Mouse (Mus musculus) kidney, adult 8-10 months (tissue): ENCODE data around the gene RPS10-NUDT3.

Experiments used
- DNase-seq, 2 experiments: peaks; one replicate each; pipeline ENCODE4 v3.0.0; 2022

RPS10-NUDT3 gene

DNA sequence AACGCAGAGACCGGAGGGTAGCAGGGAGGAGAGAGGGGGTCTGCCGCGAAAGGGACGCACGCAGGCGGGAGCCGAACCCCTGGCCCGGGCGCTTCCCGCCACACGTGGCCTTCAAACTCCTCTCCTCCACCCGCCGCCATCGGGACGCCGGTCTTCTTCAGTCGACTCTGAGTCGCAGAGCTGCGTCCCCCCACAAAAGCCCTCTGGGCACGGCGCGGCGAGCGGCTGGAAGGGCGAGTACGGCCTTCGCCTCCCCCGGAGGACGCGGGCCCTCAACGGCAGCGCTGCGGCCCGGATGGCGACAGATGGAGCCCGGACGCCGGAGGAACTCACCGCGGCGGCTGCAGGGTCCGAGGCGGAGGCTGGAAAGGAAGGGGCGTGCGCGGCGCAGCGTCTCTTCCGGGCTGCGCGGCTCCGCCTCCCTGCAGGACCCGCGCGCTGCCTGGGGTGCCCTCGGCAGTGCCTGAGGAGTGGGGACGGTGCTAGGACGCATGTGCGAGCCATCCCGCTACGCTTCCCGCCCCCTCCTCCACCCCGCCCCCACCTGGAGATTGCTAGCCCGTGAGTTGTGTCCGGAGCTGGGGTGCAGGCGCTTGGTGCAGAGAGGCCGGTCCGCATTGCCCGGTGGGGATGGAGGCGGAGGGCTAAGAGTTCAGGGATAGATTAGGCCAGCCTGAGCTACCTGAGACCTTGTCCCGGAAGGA lies at the start of gene RPS10-NUDT3:
RPS10-NUDT3 (minus strand) TSS at position 352 of the 704 bp plus-strand sequence.
- DNase-seq: peak; percentile 84 to 86

DNA sequence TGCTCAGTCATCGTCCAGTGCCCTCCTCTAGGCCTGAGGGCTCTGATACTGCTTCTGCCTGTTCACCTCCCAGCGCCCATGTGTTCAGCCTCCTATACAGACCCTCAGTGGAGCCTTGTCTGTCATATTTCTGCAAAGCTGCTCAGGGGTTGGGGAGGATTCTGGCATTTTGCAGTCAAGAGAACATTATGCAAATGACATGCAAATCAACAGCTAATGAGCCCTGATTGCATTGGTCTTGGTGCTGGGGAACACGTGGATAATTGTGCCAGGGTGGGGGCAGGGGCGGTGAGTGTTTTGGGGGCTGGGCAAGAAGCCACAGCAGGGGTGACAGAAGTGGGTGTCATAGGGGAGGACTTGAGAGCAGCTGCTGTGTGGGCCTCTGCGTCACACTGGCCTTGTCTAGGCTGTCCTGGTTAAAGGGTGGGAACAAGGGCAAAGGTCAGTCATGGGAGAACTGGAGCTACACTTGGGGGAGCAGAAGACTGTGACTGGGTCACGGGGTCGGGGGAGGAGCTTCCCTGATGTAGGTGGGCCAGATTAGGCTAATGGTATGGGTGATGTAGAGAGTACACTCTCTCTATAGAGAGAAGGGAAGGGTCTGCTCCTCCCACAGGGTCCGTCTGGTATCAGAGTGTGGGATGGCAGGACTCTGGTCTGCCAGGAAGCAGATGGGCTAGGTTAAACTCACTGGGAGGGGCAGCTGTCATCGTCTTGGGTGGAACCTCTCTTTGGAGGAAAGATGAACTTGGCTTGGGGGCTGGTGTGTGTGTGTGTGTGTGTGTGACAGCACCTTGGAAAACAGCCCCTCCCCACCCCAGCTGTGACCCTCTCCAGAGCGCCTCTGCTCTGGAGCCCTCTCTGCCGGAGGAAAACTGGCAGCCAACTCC lies 44.1 kb upstream of the RPS10-NUDT3 start:
- DNase-seq: peak in 1 of 2 experiments; percentile 5

DNA sequence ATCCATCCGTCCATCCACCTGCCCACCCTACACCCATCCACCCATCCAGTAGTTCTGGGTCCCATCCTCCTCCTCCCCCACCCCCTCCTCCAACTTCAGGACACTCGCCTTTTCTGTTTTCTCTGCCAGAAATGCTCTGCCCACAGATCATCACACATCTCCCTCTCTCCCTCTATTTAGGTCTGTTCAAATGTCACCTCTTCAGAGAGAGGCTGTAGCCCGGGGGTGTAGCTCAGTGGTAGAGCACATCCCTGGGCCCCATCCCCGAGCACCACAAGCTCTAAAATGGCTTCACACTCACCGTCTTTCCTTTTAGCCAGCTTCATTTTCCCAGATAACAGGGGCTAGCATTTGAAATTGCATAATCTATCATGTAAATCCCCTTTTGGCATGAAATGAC lies 42.7 kb upstream of the RPS10-NUDT3 start:
- DNase-seq: no peak

- DNase-seq: no peak
Observed at GRCm38 (mm10) chr17:27676270-27676669, 41.2 kb upstream of the RPS10-NUDT3 start.

GRCm38 (mm10) chr17:27675453-27675852 lies 40.4 kb upstream of the RPS10-NUDT3 start:
- DNase-seq: no peak

- DNase-seq: no peak
Observed at GRCm38 (mm10) chr17:27673945-27674344, 38.9 kb upstream of the RPS10-NUDT3 start.

DNA sequence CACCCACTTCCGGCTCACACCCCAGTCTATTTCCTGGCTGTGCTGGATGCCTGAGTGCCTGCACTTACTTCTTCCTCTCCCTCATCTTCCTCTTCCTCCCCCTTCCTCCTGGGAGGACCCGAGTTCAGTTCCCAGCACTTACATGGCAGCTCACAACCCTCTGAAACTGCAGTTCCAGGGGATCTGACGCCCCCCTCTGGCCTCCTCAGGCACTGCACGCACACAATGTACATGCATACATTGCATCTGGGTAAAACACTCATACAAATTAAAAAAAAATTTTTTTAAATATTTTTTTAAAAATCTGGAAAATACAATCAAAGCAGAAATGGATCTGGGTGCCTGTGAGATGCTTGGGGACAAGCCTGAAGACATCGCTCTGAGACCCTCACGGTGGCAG lies 36.7 kb upstream of the RPS10-NUDT3 start:
- no peak for DNase-seq

GRCm38 (mm10) chr17:27658767-27659166 lies 23.7 kb upstream of the RPS10-NUDT3 start:
- DNase-seq: no peak

GRCm38 (mm10) chr17:27657123-27657522 lies 22.1 kb upstream of the RPS10-NUDT3 start:
- no peak for DNase-seq

DNA sequence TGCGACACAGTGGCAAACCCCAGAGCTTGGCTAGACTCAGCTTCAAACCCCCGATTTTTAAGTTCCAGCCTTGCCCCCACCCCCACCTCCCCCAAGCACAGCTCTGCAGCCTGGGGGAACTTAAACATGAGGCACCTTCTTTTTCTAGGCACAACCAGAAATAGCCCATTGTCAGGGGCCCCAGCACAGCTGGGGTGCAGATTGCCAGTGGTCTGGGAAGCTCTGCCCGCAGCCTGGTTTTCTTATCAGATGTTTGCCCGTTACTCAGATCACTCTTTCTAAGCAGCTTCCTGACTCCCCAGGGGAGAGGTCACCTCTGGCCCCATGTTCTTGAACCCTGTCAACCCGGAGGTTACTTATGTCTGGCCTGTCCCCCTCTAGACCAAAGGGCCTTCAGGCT lies 21.4 kb upstream of the RPS10-NUDT3 start:
- no peak for DNase-seq

DNA sequence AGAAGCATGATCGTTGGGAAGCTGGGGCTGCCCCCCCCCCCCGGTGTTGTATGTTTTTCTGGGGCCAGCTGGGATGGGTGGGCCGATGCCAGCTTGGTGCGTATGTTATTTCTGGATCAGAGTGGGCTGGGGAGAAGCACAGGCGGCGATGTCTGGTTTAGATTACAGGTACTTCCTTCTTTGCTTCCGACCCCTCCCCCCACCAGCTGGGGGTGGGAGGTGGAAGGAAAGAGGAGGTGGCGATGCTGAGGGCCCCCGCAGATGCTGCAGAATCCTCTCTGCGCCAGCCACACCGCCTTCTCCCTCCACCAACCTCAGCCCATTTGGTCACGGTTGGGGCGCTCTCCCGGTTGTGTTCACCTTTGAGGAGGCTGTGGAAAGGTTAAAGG lies 21.0 kb upstream of the RPS10-NUDT3 start:
- DNase-seq: no peak

DNA sequence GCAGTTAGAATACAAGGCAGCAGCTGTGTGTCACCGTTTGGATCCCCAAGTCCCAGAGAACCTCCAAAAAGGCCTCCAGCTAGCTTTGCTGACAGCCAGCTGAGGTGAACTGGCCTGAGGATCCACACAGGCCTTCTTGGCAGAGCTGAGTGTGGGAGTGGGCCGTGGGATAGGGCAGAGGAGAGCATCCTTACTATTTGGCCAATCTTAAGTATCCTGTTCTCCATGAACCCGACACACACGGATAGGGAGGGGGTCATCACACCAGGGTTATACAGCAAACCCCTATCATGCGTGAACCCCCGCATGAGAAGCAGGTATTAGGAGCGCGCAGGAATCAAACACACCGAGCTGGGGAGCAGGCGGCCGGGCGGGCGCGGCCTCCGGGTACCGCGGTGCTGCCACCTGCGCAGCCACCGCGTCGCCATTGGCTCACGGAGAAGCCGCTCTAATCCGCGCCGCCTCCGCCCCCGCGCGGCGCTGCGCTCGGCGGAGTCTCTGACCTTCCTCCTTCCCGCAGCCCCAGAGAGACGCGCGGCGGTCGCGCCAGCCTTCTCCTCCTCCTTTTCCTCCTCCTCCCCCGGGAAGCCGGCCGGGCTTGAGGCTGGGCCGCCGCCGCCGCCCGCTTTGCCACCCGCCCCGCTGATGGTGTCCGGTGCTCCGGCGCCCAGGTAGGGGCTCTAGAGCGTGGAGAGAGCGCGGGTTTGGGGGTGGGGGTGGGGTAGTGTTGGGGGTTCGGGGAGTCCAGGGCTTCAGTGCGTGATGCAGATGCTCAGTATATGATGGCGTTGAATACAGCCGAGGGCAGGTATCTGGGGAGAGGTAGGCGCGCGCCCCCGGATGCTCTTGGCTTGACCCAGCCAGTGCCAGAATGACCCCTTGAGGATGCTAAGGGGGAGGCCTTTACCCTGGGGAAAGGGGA lies 20.3 kb upstream of the RPS10-NUDT3 start, which contains the start of gene Pacsin1:
Pacsin1 (plus strand) TSS at position 421 of the 922 bp plus-strand sequence.
- no peak for DNase-seq

GRCm38 (mm10) chr17:27653253-27653959 lies 18.4 kb upstream of the RPS10-NUDT3 start:
- DNase-seq: no peak

DNA sequence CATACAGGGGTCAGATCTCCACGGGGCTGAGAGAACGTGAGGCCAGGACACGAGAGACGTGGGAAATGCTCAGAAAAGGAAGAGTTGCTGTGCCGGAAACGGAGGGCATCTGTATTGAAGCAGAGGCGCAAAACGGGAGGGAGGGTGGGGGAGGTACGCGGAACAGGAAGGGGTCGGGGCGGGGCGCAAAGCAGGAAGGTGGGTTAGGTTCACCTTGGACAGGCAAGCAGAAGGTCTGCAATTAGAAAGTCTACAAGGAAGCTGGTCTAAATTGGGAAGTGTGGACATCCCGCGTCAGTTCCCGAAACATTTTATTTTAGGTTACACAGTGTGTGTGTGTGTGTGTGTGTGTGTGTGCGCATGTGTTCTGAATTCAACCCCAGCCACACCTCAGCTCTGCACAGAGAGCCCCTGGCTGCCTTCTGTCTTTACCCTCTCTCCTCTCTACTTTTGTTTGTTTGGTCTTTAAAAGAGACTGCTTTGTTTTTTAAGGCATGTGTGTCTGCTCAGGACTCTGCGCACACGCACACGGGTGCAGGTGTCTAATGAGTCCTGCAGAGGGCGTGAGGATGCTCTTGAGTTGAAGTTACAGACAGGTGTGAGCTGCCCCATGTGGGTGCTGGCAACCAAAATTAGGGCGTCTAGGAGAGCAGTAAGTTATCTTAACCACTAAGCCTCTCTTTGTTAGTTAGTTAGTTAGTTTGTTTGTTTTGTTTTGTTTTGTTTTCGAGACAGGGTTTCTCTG lies 17.2 kb upstream of the RPS10-NUDT3 start:
- DNase-seq: no peak

GRCm38 (mm10) chr17:27650586-27650985 lies 15.6 kb upstream of the RPS10-NUDT3 start:
- peak; percentile 73 to 78 for DNase-seq

DNA sequence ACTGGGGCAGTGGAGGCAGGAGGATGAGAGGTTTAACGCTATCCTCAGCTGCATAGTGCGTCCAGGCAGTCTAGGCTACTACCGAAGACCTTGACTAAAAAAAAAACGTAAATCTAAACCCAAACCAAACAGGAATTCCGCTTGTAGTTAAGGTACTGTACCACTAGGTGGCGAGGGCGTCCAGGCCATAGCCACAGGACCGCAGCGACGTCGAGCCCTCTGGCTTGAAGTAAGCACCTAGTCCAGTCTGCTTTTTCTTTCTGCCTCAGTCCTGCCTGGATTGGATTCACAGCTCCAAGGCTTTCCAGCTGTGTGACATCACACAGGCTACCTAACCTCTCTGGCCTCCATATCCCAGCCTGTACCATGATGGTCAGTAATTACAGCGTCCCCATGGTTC lies 15.1 kb upstream of the RPS10-NUDT3 start:
- peak; percentile 63 to 76 for DNase-seq

GRCm38 (mm10) chr17:27645807-27646206 lies 10.8 kb upstream of the RPS10-NUDT3 start:
- no peak for DNase-seq

- DNase-seq: no peak
Observed at GRCm38 (mm10) chr17:27644572-27644971, 9.6 kb upstream of the RPS10-NUDT3 start.

- DNase-seq: no peak
Observed at GRCm38 (mm10) chr17:27643756-27644155, 8.7 kb upstream of the RPS10-NUDT3 start.

DNA sequence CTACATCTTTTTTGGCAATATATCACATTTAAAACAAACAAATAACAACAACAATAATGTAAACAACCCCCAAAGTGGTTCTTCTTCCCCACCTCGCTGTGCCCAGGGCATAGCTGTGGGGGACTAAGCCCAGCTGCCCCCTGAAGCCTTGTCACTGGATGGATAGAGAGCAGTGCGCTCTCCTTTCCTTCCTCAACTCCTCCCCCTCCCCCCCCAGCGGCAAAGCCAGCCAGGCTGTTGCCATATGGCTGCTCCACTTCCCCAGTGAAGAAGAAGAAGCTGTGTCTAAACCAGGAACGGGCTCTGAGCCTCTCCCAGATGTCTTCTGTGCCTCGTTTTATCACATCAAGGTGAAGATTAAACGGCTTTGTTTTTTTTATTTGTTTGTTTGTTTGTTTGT lies 8.1 kb upstream of the RPS10-NUDT3 start:
- DNase-seq: no peak

DNA sequence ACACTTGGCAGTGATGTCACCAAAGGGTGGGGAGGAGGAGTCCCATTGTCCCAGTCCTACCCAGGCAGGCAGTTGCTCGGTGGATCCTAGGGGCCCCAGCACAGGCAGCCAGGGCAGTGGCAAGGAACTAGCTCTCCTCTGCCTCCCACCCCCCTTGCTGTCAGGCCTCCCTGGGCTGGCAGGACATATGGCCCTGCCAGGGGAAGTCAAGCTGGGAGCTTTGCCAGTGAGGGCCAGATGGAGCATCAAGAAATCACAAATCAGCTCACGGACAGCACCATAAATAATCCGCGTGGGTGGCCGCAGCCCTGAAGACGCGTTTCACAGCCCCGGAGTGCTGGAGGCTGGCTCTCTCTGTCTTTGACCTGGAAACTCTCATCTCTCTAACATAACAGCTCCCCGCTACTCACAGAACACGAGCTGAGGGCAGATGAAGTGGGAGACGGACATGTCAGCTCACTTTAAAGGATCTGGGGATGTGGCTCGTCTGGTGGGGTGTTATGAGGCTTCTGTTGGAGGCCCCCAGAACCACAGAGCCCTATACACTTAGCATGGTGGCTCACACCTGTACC lies 7.6 kb upstream of the RPS10-NUDT3 start:
- no peak for DNase-seq
